Mouse (Mus musculus): ENCODE measurements at regions not wholly inside any gene's neighbourhood (a gene's known extent, or its start where the extent isn't known, plus 50 kb on each side); places are given as distances from the start of the nearest gene placed in this dataset.
A peak's percentile ranks its signal among the peaks of the same experiment; 100 is the strongest.

DNA sequence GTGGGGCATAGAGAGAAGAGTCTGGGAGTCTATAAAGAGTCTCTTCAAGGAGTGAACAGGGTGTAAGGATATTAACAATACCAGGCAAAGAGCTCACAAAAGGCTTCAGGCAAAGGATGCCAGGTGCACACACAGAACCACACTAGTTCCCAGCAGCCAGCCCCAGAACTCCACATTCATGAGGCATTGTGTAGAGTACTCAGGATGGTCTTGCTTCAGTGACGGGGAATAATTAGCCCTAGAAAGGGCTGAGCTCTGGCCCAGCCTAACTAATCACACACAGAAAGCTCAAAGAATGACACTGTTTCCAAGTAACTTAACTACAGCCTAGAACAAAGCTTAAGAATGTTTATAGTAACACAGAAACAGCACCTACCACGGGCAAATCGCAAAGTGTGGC lies 428.2 kb downstream of the Ate1 start:
- no peak for DNase-seq

GRCm38 (mm10) chr7:130095141-130095540 lies 425.0 kb downstream of the Ate1 start:
- no peak for DNase-seq

GRCm38 (mm10) chr7:130098606-130099005 lies 421.6 kb downstream of the Ate1 start:
- DNase-seq, result peak; percentile 28

- DNase-seq, result no peak
Measured at GRCm38 (mm10) chr7:130102671-130103070, 417.5 kb downstream of the Ate1 start.

DNA sequence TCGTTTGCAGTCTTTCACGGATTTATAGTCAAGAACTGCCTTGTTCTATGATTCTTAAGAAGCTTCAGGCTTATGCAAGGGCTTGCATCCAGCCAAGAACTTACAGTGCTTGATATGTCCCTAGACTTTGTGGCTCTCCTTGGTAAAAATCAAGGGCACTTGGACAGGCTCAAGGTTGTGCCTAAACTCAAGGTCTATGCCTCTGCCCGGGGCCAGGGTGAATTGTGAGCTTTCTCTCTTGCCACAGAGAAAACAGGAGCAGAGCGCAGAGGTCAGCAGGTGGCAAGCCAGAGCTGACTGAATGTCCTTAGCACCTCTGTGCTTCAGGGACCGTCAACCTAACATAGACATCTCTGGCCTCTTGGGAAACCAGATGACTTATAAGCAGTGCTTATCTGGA lies 413.2 kb downstream of the Ate1 start:
- no peak for DNase-seq

DNA sequence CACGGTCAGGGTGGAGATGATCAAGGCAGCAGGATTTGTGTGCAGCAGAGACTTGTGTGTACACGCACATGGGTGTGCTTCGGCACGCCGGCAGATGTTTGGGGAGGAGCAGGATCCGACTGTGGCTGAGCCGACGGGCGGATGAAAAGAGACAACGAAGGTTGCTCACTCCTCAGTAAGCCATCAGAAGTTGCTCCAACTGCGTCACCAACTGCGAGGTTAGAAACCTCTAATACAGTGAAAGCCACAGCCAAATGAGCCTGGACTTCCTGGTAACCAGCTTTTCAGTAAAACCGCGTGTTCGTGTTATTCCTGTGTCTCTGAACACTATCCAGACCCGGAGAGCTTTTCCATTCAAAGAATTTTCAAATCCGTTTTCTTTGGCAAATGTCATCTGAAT lies 411.8 kb downstream of the Ate1 start:
- no peak for DNase-seq
